Mouse (Mus musculus): ENCODE measurements around the gene Hoxd10. TPM values are rescaled to one million over a fixed set of nuclear protein-coding genes. Genes with fewer than 3 reads are reported as not detected.

The Hoxd10 gene
- polyA plus RNA-seq, 1 experiment from 2014 or later: not detected

MicroRNAs within 50 kb of the gene (microRNA counts, 519-probe panel; counts per million panel counts)
- microRNA mmu-miR-10b: 6,384 counts per million, percentile 86 among the panel's probes with 10 or more counts

Small RNA genes lying within 50 kb of the gene (microRNA-seq; reads per million reads assigned to microRNA genes)
- gene Gm44463: not detected
- 60,088 reads per million, percentile 100 among the genes with 10 or more reads in this experiment for gene Mir10b

Other genes starting within 250 kb of the Hoxd10 start
- gene Lnpk, start 112.5 kb upstream of the Hoxd10 start, polyA plus RNA-seq (2014; fragmentation: Nextera tagmentation; extraction: Ambion mirVana): 50.6 and 51.7 TPM in 2 replicates
- 1.3 and 1.4 TPM in 2 replicates for gene Evx2, start 32.4 kb upstream of the Hoxd10 start, polyA plus RNA-seq (2014; fragmentation: Nextera tagmentation; extraction: Ambion mirVana)
- gene Hoxd13, start 23.6 kb upstream of the Hoxd10 start, polyA plus RNA-seq (2014; fragmentation: Nextera tagmentation; extraction: Ambion mirVana): 0.08 TPM in 1 of 2 replicates, not detected in the other
- not detected in 2 replicates for gene Hoxd12, start 16.9 kb upstream of the Hoxd10 start, polyA plus RNA-seq (2014; fragmentation: Nextera tagmentation; extraction: Ambion mirVana)
- not detected in 2 replicates for gene Hoxd11, start 12.4 kb upstream of the Hoxd10 start, polyA plus RNA-seq (2014; fragmentation: Nextera tagmentation; extraction: Ambion mirVana)
- gene Hoxd9, start 5.8 kb downstream of the Hoxd10 start, polyA plus RNA-seq (2014; fragmentation: Nextera tagmentation; extraction: Ambion mirVana): 0.09 TPM in 1 of 2 replicates, not detected in the other
- 2.1 and 3.3 TPM in 2 replicates for gene Hoxd8, start 12.7 kb downstream of the Hoxd10 start, polyA plus RNA-seq (2014; fragmentation: Nextera tagmentation; extraction: Ambion mirVana)
- 44.9 and 55.1 TPM in 2 replicates for gene Hoxd3, start 20.0 kb downstream of the Hoxd10 start, polyA plus RNA-seq (2014; fragmentation: Nextera tagmentation; extraction: Ambion mirVana)
- gene Hoxd4, start 20.0 kb downstream of the Hoxd10 start, polyA plus RNA-seq (2014; fragmentation: Nextera tagmentation; extraction: Ambion mirVana): 3.1 and 4.3 TPM in 2 replicates
- gene Gm28230, start 34.8 kb downstream of the Hoxd10 start, polyA plus RNA-seq (2014; fragmentation: Nextera tagmentation; extraction: Ambion mirVana): 0.82 and 1.3 TPM in 2 replicates
- gene Hoxd1, start 71.1 kb downstream of the Hoxd10 start, polyA plus RNA-seq (2014; fragmentation: Nextera tagmentation; extraction: Ambion mirVana): 0.64 and 0.76 TPM in 2 replicates
- 181 and 188 TPM in 2 replicates for gene Mtx2, start 133.9 kb downstream of the Hoxd10 start, polyA plus RNA-seq (2014; fragmentation: Nextera tagmentation; extraction: Ambion mirVana)